Mouse (Mus musculus) kidney, postnatal 25 days (tissue): Measurements from ENCODE around the gene Slit3.

Source experiments
- DNase-seq, 2 experiments: peaks; one replicate each; pipeline ENCODE4 v3.0.0; 2021; ENCODE audit warnings: mixed read lengths in 2 of 2

Slit3 gene

GRCm38 (mm10) chr11:35362975-35363374 is 242.0 kb downstream of the Slit3 start:
- DNase-seq, result no peak

GRCm38 (mm10) chr11:35364469-35364868 is 243.4 kb downstream of the Slit3 start:
- no peak for DNase-seq

GRCm38 (mm10) chr11:35365510-35365931 is 244.5 kb downstream of the Slit3 start:
- no peak for DNase-seq

GRCm38 (mm10) chr11:35366611-35367010 is 245.6 kb downstream of the Slit3 start:
- no peak for DNase-seq

GRCm38 (mm10) chr11:35367248-35367647 is 246.2 kb downstream of the Slit3 start:
- peak in 1 of 2 experiments; percentile 27 for DNase-seq

GRCm38 (mm10) chr11:35369964-35370363 is 248.9 kb downstream of the Slit3 start:
- DNase-seq, result no peak

GRCm38 (mm10) chr11:35370705-35371104 is 249.7 kb downstream of the Slit3 start:
- DNase-seq, result no peak

- DNase-seq, result no peak
Observed at GRCm38 (mm10) chr11:35372410-35372809, 251.4 kb downstream of the Slit3 start.

GRCm38 (mm10) chr11:35375072-35375471 is 254.0 kb downstream of the Slit3 start:
- DNase-seq, result no peak

- no peak for DNase-seq
Observed at GRCm38 (mm10) chr11:35378802-35379201, 257.8 kb downstream of the Slit3 start.

GRCm38 (mm10) chr11:35379407-35379806 is 258.4 kb downstream of the Slit3 start:
- DNase-seq, result no peak

GRCm38 (mm10) chr11:35380766-35381165 is 259.7 kb downstream of the Slit3 start:
- DNase-seq, result no peak

GRCm38 (mm10) chr11:35385444-35385843 is 264.4 kb downstream of the Slit3 start:
- no peak for DNase-seq

- no peak for DNase-seq
Observed at GRCm38 (mm10) chr11:35387826-35388225, 266.8 kb downstream of the Slit3 start.

GRCm38 (mm10) chr11:35388471-35388870 is 267.4 kb downstream of the Slit3 start:
- DNase-seq, result no peak

- DNase-seq, result no peak
Observed at GRCm38 (mm10) chr11:35389341-35389740, 268.3 kb downstream of the Slit3 start.

- DNase-seq, result no peak
Observed at GRCm38 (mm10) chr11:35389780-35390435, 268.9 kb downstream of the Slit3 start.

GRCm38 (mm10) chr11:35393815-35394214 is 272.8 kb downstream of the Slit3 start:
- DNase-seq, result no peak

GRCm38 (mm10) chr11:35395376-35395775 is 274.4 kb downstream of the Slit3 start:
- peak; percentile 20 to 48 for DNase-seq

- no peak for DNase-seq
Observed at GRCm38 (mm10) chr11:35398353-35398752, 277.3 kb downstream of the Slit3 start.

- no peak for DNase-seq
Observed at GRCm38 (mm10) chr11:35403516-35403915, 282.5 kb downstream of the Slit3 start.

GRCm38 (mm10) chr11:35406045-35406444 is 285.0 kb downstream of the Slit3 start:
- no peak for DNase-seq

- DNase-seq, result no peak
Observed at GRCm38 (mm10) chr11:35406522-35406921, 285.5 kb downstream of the Slit3 start.

GRCm38 (mm10) chr11:35407341-35408154 is 286.5 kb downstream of the Slit3 start:
- peak; percentile 74 to 77 for DNase-seq
